Mouse (Mus musculus) C2C12 (cell line): ENCODE measurements around the gene Slc31a2.

Experiments used
- CTCF ChIP-seq: IDR thresholded peaks from one replicate; pipeline ENCODE4 v1.5.1; 2011; ENCODE audit not compliant: control insufficient read depth, insufficient read depth, insufficient read length
- FOSL1 ChIP-seq: IDR thresholded peaks from one replicate; pipeline ENCODE4 v1.8.0; 2011; ENCODE audit warnings: mild to moderate bottlenecking, low read length; ENCODE audit not compliant: poor library complexity, insufficient read depth, severe bottlenecking
- MAX ChIP-seq: IDR thresholded peaks from one replicate; pipeline ENCODE4 v1.6.1; 2011; ENCODE audit warnings: mild to moderate bottlenecking, control low read depth
- MYOD1 ChIP-seq: IDR thresholded peaks from one replicate; pipeline ENCODE4 v1.6.1; 2011; ENCODE audit warnings: low read depth; ENCODE audit not compliant: control insufficient read depth, insufficient read length
- USF1 ChIP-seq: IDR thresholded peaks from one replicate; pipeline ENCODE4 v1.6.1; 2011; ENCODE audit warnings: low read depth, mild to moderate bottlenecking, control low read depth, moderate library complexity

DNA sequence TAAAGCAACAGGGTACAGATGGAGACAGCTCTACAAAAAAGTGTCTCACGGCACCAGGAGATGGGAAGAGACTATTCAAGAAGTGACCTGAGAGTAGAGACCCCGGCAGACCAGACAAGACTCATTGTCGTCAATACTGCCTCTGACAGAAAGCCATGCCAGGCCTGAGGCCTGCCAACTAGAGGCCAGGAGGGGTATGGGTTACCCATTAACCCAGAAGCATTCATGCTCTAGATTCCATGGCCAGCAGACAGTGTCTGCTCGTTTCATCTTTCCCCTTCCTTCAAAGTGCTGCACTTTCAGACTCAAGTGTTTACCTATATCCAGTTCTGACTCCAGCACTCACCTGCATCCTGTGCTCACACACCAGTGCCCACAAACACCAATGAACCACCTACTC lies 15.7 kb downstream of the Slc31a2 start:
- TF ChIP-seq CTCF (no peak), MAX (no peak), USF1 (no peak), FOSL1 (no peak), MYOD1 (no peak)
